Mouse (Mus musculus) MN1 (cell line): ENCODE data around the gene Cops2.

Source experiments
- DNase-seq: peaks from one replicate; pipeline ENCODE4 v3.0.0-alpha.2; 2016; ENCODE audit warnings: low spot score

Gene Cops2

DNA sequence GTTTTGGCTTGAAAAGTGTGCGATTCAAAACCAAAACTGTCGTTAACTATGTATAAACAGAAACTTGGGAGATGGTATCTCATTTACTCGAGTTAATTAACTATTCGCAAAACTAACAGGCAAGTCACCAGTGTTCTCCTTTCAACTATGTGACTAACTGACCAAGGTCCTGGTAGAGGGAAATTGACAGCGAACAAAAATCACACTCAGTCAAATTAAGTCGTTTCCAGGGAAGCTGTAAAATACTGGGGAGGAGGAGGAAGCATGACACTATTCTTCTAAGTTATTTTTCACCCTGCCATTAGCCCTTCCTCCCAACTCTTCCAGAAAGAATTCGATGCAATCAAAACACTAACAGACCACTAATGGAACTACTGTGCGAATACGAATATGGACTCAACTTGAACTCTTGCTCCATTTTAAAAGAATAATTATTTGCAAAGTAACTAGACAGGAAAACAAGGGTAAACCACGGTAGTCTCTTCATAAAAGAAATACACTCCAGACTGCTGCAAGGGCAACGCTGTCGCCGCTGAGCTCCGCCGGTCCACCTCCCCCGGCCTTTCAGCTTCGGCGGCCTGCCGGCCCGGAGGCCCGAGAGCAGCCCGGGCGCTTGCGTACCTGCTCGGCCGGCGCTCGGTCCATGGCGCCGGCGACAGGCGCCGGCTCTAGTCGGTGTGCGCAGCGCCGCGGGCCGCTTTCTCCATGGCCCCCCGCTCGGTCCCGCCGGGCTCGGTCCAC, 76.8 kb downstream of the Cops2 start:
- no peak for DNase-seq

DNA sequence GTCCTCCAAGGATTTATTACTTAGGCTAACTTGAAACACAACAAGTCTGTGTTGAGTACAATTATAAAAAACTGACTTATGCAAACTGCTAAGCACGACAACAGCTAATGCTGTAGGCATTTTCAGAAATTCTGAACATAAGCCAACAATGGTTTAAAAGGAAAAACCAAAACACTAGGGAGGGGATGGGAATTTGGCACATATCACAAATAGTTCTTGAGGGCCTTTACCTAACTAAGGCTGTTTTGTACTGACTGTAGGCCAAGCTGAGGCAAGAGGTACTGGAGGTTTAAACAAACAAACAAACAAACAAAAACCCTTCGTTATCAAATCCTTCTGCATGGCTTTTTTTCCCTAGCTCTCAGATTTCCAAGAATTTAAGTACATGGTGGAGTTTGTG, 77.9 kb downstream of the Cops2 start:
- DNase-seq, result no peak
